Mouse (Mus musculus): ENCODE results near the gene Sowahc.

Gene Sowahc

DNA sequence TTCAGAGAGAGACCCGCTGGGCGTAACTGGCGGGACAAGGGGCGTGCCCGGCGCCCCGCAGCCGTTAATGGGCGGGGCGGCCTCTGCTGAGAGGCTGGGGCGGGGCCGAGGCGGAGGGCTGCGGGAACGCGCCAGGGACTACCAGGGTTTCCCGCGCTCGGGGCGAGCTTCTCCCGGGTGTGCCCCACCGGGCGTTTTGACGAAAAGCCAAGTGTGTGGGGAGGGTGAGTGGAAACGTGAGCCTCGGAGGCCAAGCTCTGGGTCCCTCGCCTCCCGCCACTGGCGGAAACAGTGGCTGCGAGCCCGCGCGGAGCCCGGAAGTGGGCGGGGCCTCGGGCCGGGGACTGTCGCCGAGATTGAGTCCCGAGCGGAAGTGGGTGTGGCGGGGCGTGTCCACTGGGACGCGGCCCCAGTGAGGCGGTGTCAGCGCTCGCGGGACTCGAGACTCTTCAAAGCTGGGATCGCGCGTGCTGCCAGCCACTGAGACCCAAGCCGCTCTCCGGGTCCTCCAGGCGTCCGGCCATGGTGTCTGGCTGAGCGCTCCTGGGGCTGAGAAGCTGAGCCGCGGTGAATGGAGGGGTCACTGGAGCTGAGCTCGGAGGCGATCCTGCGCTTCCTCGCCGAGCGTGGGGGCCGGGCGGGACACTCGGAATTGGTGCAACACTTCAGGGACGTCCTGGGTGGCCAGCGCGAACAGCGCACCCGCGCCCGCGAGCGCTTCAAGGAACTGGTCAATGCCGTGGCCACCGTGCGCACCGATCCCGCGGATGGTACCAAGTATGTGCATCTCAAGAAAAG lies at the start of gene Sowahc, which contains the start of gene Sept10:
Gene Sowahc, plus strand, starts transcription at position 481 of the 798 bp plus-strand sequence.
Gene Sept10, minus strand, starts transcription at position 375 of the 798 bp plus-strand sequence.
- DNase-seq (ENCODE audit: low spot score in 2 of 2), result peak; percentile 93

GRCm38 (mm10) chr10:59172539-59172938 lies 49.2 kb upstream of the Sowahc start:
- DNase-seq (ENCODE audit: low spot score in 2 of 2), result no peak

DNA sequence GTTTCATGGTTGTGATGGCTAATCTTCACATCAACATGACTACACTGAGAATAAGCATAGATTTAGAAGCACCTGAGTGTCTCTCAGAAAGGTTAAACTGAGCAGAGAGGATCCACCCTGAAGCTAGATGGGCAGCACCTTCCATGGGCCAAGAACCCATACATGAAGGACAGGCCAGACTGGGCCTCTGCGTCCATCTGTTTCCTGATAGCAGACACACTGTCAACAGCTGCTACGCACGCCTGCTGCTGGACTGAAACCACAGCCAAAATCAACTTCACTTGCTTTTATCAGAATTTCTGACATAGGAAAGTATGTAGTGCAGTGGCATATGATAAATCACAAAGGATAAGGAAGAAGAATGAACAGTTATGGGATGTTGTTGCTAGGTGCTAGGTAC lies 42.1 kb upstream of the Sowahc start:
- DNase-seq (ENCODE audit: low spot score in 2 of 2), result no peak

DNA sequence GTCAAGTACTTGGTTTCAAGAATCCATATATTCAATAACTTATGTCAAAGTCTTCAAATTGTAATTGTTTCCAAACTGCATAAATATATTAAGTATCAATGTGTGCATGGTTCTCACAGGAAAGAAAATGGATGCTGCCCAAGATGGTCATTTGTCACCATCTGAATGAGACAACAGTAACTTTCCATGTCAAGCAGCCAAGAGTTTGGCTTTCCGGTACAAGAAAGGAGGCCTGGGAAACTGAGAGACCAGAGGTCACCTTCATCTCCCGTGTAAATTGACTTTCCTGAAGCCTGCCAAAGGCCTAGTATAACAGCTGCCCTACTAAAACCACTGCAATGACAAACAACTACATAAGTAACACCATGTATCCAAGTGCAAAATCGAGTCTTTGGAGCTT lies 39.4 kb upstream of the Sowahc start:
- no peak for DNase-seq (ENCODE audit: low spot score in 2 of 2)

DNA sequence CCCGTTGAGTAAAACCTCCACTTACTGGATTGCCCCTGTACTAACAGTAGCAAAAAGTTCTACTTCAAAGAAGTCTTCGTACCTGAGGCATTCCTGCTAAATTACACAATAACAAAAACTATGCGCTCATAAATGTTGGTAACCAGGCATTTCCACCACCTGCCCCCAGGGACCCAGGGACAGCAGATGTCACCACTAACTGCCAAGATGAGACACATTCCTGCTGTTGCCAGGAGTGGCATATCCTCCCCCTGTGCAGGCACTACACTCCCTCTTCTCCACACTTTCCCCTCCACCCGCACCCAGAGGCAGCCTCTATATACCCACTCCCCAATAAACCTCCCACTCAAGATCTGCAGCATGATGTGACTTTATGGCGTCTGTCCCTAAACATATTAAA lies 26.9 kb upstream of the Sowahc start:
- no peak for DNase-seq (ENCODE audit: low spot score in 2 of 2)

- DNase-seq (ENCODE audit: low spot score in 2 of 2), result no peak
These were observed 25.0 kb upstream of the Sowahc start for GRCm38 (mm10) chr10:59196763-59197162.

DNA sequence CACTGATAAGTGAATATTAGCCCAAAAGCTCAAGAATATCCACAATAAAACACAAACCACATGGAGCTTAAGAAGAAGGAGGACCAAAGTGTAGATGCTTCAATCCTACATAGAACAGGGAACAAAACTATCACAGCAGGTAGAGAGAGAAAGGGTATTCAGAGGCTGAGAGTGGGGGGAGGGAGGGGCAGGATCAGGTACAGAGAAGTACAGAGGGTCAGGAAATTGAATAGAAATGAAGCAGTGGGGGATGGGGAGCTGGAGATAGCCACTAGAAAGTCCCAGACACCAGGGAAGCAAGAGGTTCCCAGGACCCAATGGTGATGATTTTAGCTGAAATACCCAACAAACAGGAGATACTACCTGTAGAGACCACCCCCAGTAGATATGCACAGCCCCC lies 21.7 kb upstream of the Sowahc start:
- DNase-seq (ENCODE audit: low spot score in 2 of 2), result no peak

GRCm38 (mm10) chr10:59220824-59221472 lies 805 bp upstream of the Sowahc start:
- peak in 1 of 2 experiments; percentile 1 for DNase-seq (ENCODE audit: low spot score in 2 of 2)

GRCm38 (mm10) chr10:59222271-59223101 lies 733 bp downstream of the Sowahc start:
- peak; percentile 2 to 11 for DNase-seq (ENCODE audit: low spot score in 2 of 2)

DNA sequence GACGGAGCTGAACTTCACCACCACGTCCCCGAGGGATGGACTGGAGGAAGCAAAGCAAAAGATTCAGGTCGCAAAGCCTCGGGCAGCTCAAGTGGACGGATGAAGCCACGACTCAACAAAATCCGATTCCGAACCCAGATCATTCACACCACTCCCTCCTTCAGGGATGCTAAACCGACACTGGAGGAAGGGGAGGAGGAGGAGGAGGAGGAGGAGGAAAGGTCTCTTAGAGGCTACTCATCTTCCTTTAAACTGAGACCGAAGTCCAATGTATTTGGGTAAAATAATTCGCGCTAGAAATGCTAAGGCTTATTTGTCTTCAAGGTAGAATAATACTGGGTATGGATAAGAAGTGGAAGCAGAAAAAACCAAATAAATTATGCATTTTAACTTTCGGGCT lies 1.5 kb downstream of the Sowahc start:
- DNase-seq (ENCODE audit: low spot score in 2 of 2), result no peak

DNA sequence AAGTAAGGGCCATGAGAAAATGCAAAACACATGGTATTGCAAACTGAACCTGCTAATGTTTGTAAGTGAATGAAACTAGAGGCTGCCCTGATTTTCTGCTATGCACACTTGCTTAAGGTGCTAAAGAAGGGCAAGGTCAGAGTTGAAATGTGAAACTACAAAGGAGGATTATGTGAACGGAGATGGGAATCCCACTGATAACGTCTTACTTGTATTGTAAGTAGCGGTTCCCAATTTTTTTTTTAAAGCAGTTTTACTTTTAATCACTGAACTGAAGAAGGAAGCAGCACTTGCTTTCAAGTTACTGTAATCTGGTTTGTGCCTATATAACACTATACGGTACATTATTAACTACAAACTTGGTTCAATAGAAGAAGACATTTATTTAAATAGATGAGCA lies 2.1 kb downstream of the Sowahc start:
- DNase-seq (ENCODE audit: low spot score in 2 of 2), result no peak

GRCm38 (mm10) chr10:59225137-59225536 lies 3.4 kb downstream of the Sowahc start:
- DNase-seq (ENCODE audit: low spot score in 2 of 2), result no peak

GRCm38 (mm10) chr10:59229205-59229820 lies 7.6 kb downstream of the Sowahc start:
- no peak for DNase-seq (ENCODE audit: low spot score in 2 of 2)

DNA sequence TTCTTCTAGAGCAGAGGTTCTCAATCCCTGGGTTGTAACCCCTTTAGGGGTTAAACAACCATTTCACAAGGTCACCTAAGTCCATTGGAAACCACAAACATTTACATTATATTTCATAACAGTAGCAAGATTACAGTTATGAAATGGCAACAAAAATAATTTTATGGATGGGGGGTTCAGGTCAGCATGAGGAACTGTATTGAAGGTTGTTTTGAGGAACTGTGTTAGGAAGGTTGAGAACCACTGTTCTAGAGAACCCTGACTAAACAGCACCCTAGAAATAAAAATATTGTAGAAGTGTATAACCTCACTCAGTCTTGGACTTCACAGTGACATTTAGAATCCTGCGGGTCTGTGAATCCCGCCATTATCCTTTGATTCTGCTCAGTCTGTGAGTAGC lies 13.5 kb downstream of the Sowahc start:
- DNase-seq (ENCODE audit: low spot score in 2 of 2), result no peak

- no peak for DNase-seq (ENCODE audit: low spot score in 2 of 2)
These were observed 14.1 kb downstream of the Sowahc start for GRCm38 (mm10) chr10:59235847-59236246.

DNA sequence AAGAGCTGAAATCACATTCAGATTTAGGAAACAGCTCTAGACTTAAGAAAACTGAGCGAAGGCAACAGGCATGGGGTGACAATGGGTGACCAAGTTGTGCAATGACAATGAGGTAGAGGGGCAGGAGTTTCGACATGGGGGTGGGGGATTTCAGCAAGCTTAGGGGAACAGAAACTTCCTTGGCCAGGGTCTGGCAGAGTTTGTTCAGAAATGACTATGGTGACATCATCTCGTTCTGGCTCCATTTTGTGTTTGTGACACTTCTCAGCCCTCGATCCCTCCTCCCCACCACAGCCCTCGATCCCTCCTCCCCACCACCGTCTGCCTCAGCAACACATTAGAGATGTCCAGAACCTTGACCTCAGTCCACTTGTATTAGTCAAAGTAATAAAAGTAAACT lies 14.7 kb downstream of the Sowahc start:
- no peak for DNase-seq (ENCODE audit: low spot score in 2 of 2)

DNA sequence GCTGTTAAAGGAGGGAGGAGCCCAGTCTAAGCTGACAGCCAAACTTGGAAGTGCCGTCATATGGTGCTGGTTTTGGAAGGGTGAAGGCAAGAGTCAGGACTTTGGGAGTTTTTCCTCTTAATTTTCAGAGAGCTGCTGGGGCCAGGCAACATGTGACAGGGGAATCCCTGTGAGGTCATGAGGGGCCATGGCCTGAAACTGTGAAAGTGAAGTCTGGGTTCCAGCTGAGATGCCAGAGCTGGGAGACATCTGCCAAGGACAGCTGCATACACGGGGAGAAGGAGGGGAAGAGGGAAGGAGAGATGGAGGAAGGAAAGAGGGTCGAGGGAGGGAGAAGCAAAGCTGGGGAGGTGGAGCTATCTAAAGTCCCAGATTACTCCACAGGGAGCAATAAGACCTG lies 16.0 kb downstream of the Sowahc start:
- DNase-seq (ENCODE audit: low spot score in 2 of 2), result no peak

DNA sequence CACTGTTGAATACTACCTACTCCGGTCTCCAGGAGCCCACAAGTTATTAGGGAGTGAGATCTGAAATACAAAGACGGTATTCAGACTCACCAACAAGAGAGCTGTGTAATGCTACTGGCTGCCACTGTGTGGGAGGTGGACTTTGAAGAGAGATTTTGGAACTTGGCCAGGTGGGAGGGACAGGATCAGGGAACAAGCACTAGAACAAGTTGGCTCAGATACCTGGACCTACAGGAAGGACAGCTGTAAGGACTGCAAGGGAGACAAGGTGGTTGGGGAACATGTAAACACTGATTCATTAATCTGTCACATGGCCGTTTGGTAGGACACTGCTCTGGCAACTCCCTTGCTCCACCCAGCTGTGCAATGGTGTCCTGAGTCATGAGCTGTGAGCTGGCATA lies 19.4 kb downstream of the Sowahc start:
- DNase-seq (ENCODE audit: low spot score in 2 of 2), result no peak

DNA sequence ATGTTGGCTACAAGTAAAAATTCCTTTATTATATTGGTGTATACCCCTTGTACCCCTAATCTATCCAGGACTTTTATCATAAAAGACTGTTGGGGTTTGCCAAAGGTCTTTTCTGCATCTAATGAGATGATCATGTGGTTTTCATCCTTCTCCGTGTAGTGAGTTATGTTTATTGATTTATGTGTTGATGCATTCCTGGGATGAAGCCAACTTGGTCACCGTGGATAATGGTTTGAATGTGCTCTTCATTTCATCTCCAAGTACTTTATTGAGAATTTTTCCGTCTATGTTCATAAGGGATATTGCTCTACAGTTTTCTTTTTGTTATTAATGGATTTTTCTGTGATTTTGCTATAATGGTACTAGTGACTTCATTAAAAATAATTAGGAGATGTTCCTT lies 27.8 kb downstream of the Sowahc start:
- DNase-seq (ENCODE audit: low spot score in 2 of 2), result no peak

GRCm38 (mm10) chr10:59250679-59251078 lies 28.9 kb downstream of the Sowahc start:
- DNase-seq (ENCODE audit: low spot score in 2 of 2), result no peak

DNA sequence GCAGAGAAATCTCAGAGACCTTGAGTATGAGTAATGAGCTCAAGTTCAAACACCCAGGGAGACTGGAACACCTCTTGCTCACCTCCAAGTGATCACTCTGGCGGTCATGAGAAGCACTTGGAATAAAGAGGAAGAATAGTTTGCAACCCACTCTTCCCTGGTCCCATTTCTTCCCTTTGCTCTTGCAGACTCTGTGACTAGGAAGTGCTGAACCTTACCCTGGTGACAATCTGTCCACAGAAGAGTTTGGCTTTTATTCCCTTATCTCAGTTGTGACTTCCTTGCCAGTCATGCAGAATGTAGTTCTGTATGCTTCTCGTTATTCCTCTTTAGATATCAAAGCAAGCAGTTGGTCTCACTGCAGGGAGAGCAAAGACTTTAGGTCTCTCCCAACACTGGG lies 30.2 kb downstream of the Sowahc start:
- no peak for DNase-seq (ENCODE audit: low spot score in 2 of 2)

- no peak for DNase-seq (ENCODE audit: low spot score in 2 of 2)
These were observed 30.6 kb downstream of the Sowahc start for GRCm38 (mm10) chr10:59252396-59252795.

Measured in right cerebral cortex, postnatal 36 days (tissue).